11 mouse cellular contexts compared by ENCODE assay signal in the genomic region with DNA sequence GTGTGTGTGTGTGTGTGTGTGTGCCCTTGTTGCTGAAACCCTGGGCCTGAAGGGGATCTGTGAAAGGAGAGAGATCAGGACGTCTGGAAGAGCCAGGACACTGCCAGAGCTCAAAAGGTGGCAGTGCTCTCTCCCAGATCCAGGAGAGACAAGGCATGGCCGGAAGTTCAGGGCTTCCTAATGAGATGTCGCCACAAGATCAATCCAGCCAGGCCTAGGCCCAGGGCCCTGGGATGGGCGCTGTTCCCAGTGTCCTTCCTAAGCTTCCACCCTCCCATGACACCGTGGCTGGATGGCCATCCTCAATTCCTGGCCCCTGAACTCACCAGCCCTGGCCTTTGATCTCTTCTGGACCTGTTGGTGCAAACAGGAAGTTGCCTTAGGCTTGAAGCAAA. TPM values are rescaled to one million over a fixed set of nuclear protein-coding genes. Genes with fewer than 3 reads are reported as not detected.
DNase-seq lines count a peak whose midpoint lies in the region; ATAC-seq and TF ChIP-seq lines count a peak whose summit lies in the region.
"Had no signal": no experiment of that assay in that cellular context is flagged by ENCODE, and none has a peak within 500 bp of the region (broad histone marks: within the 10 kb centered on the region; RNA-seq: fewer than 3 reads in every experiment).

No protein-coding gene starts in this region.

- no peaks in the 10 kb centered on the region for H3K27me3 ChIP-seq in kidney, postnatal 0 days (ENCODE audit: insufficient read depth, low read length)
- H3K27me3 ChIP-seq in embryonic facial prominence, embryonic 15.5 days, result no peaks in the 10 kb centered on the region
- 0 out of 2 replicates have a peak, but pooled peaks cover 3% of the 10 kb centered on the region for H3K27me3 ChIP-seq in intestine, embryonic 15.5 days (replicated peaks)
- H3K27me3 ChIP-seq in neural tube, embryonic 12.5 days (replicated peaks), result peaks cover 15% of the 10 kb centered on the region

- H3K9me3 ChIP-seq in kidney, postnatal 0 days (replicated peaks; ENCODE audit: low read length), result no peaks in the 10 kb centered on the region
- no peaks in the 10 kb centered on the region for H3K9me3 ChIP-seq in embryonic facial prominence, embryonic 15.5 days (replicated peaks)
- no peaks in the 10 kb centered on the region for H3K9me3 ChIP-seq in intestine, embryonic 15.5 days
- no peaks in the 10 kb centered on the region for H3K9me3 ChIP-seq in neural tube, embryonic 12.5 days
- H3K9me3 ChIP-seq: G1E had no signal

- no peak overlapping the region for H3K27ac ChIP-seq in kidney, postnatal 0 days
- peak overlapping the region; percentile 77; the same call in 1 of the 2 replicates for H3K27ac ChIP-seq in embryonic facial prominence, embryonic 15.5 days (replicated peaks)
- no peak overlapping the region for H3K27ac ChIP-seq in intestine, embryonic 15.5 days
- H3K27ac ChIP-seq in neural tube, embryonic 12.5 days, result no peak overlapping the region

- 26% methylated on average over 5 of the region's 5 CpGs for WGBS in kidney, postnatal 0 days
- WGBS in embryonic facial prominence, embryonic 15.5 days, result 13% methylated on average over 5 of the region's 5 CpGs
- 17% methylated on average over 5 of the region's 5 CpGs for WGBS in intestine, embryonic 15.5 days
- 23% methylated on average over 5 of the region's 5 CpGs for WGBS in neural tube, embryonic 12.5 days

- H3K9ac ChIP-seq in kidney, postnatal 0 days (ENCODE audit: low read depth, low read length), result no peak overlapping the region
- no peak overlapping the region for H3K9ac ChIP-seq in embryonic facial prominence, embryonic 15.5 days
- no peak overlapping the region for H3K9ac ChIP-seq in intestine, embryonic 15.5 days
- H3K9ac ChIP-seq in neural tube, embryonic 12.5 days, result peak overlapping the region; percentile 44; the same call in 1 of the 2 replicates

- no peaks in the 10 kb centered on the region for H3K36me3 ChIP-seq in kidney, postnatal 0 days (ENCODE audit: insufficient read depth, low read length)
- H3K36me3 ChIP-seq in embryonic facial prominence, embryonic 15.5 days, result no peaks in the 10 kb centered on the region
- no peaks in the 10 kb centered on the region for H3K36me3 ChIP-seq in intestine, embryonic 15.5 days
- H3K36me3 ChIP-seq in neural tube, embryonic 12.5 days, result no peaks in the 10 kb centered on the region
- H3K36me3 ChIP-seq: G1E had no signal

- peak overlapping the region; percentile 52 for H3K4me2 ChIP-seq in kidney, postnatal 0 days (ENCODE audit: low read length)
- H3K4me2 ChIP-seq in embryonic facial prominence, embryonic 15.5 days (replicated peaks), result peak overlapping the region; percentile 59
- H3K4me2 ChIP-seq in intestine, embryonic 15.5 days (replicated peaks), result peak overlapping the region; percentile 69
- H3K4me2 ChIP-seq in neural tube, embryonic 12.5 days (replicated peaks), result peak overlapping the region; percentile 64

- peak; percentile 34 for DNase-seq in kidney, postnatal 0 days (ENCODE audit: low spot score)
- no peak for DNase-seq in kidney, postnatal 4 days
- DNase-seq in left cerebral cortex, adult 9 months (ENCODE audit: low spot score in 2 of 2), result no peak
- DNase-seq in retina, embryonic 14.5 days (ENCODE audit: low spot score), result no peak
- DNase-seq: thymus, postnatal 25 days had no signal

- no peak for TF ChIP-seq CTCF in kidney, postnatal 0 days (IDR thresholded peaks at IDR 0.05; ENCODE audit: low read depth)

- 0 out of 2 replicates have a peak, but pooled peaks have one; percentile 5 for ATAC-seq in kidney, postnatal 0 days (replicated peaks; ENCODE audit: low FRiP score, low read depth)
- ATAC-seq in embryonic facial prominence, embryonic 15.5 days (ENCODE audit: insufficient number of reproducible peaks, low FRiP score, low TSS enrichment, low read depth), result no peak; the same call in 1 of the 2 replicates
- ATAC-seq in intestine, embryonic 15.5 days, result no peak; the same call in 1 of the 2 replicates
- ATAC-seq in neural tube, embryonic 12.5 days (ENCODE audit: low FRiP score, low read depth), result no peak
- no peak for ATAC-seq in CD4-positive, CD25-positive, alpha-beta regulatory T cell, adult 4 months
- ATAC-seq: inflammation-experienced regulatory T-cells, adult 6 months had no signal

- no peaks in the 10 kb centered on the region for H3K4me1 ChIP-seq in kidney, postnatal 0 days (replicated peaks; ENCODE audit: insufficient read depth, low read length)
- peaks cover 60% of the 10 kb centered on the region for H3K4me1 ChIP-seq in embryonic facial prominence, embryonic 15.5 days
- H3K4me1 ChIP-seq in intestine, embryonic 15.5 days (replicated peaks), result peaks cover 18% of the 10 kb centered on the region
- H3K4me1 ChIP-seq in neural tube, embryonic 12.5 days, result peaks cover 15% of the 10 kb centered on the region

- no peak overlapping the region for H3K4me3 ChIP-seq in kidney, postnatal 0 days (replicated peaks; ENCODE audit: low read depth, low read length)
- H3K4me3 ChIP-seq in embryonic facial prominence, embryonic 15.5 days (replicated peaks), result no peak overlapping the region
- no peak overlapping the region; the same call in 1 of the 2 replicates for H3K4me3 ChIP-seq in intestine, embryonic 15.5 days (replicated peaks)
- H3K4me3 ChIP-seq in neural tube, embryonic 12.5 days, result peak overlapping the region; percentile 18; the same call in 1 of the 2 replicates

RNA-seq across cellular contexts. Expression of a gene that starts 50.3 kb away (rescaled TPM):
- 0.09 TPM in 1 of 2 replicates, not detected in the other for polyA plus RNA-seq in kidney, postnatal 0 days (2015; fragmentation: Nextera tagmentation; extraction: Ambion mirVana)
- 0.13 and 0.21 TPM in 2 replicates for polyA plus RNA-seq in embryonic facial prominence, embryonic 15.5 days (2015; fragmentation: Nextera tagmentation; extraction: Ambion mirVana)
- polyA plus RNA-seq in intestine, embryonic 15.5 days (2015; fragmentation: Nextera tagmentation; extraction: Ambion mirVana), result not detected in 2 replicates
- 0.15 TPM in 1 of 2 replicates, not detected in the other for polyA plus RNA-seq in neural tube, embryonic 12.5 days (2016; fragmentation: Nextera tagmentation; extraction: Ambion mirVana)
- not detected for polyA plus RNA-seq in CD4-positive, CD25-positive, alpha-beta regulatory T cell, adult 4 months (2017; shearing (Covaris generic))
- polyA plus RNA-seq: G1E had no signal
